Mouse (Mus musculus): ENCODE measurements at regions not wholly inside any gene's neighbourhood (a gene's known extent, or its start where the extent isn't known, plus 50 kb on each side); places are given as distances from the start of the nearest gene placed in this dataset.

GRCm38 (mm10) chr16:31580779-31581178 lies 82.5 kb upstream of the Dlg1 start:
- H3K4me1 ChIP-seq (ENCODE audit: control insufficient read depth, insufficient read depth, low read length) = no peaks in the 10 kb centered on the region; the same call in 1 of the 2 replicates
- TF ChIP-seq POLR2A (IDR thresholded peaks at IDR 0.05; ENCODE audit: insufficient read depth, low read depth, low read length) (no peak), CTCF (IDR thresholded peaks at IDR 0.05) (no peak), EP300 (IDR thresholded peaks at IDR 0.05; ENCODE audit: insufficient read depth, low read depth, low read length) (no peak)
- H3K27ac ChIP-seq = no peak overlapping the region
- H3K36me3 ChIP-seq (ENCODE audit: control insufficient read depth, insufficient read depth, low read length) = no peaks in the 10 kb centered on the region
- no peak overlapping the region for H3K4me3 ChIP-seq
- no peaks in the 10 kb centered on the region for H3K79me2 ChIP-seq (replicated peaks; ENCODE audit: control insufficient read depth, insufficient read depth, low read length)
- no peak overlapping the region for H3K9ac ChIP-seq (ENCODE audit: low read depth, low read length)
- H3K27me3 ChIP-seq (ENCODE audit: control insufficient read depth, insufficient read depth, low read length) = no peaks in the 10 kb centered on the region
- intact Hi-C loops (cut with DNase I) = no loop called here
- no peak for DNase-seq
- WGBS = 81% methylated on average over 6 of the region's 6 CpGs

GRCm38 (mm10) chr16:31582885-31583284 lies 80.4 kb upstream of the Dlg1 start:
- no peak for DNase-seq
- Histone ChIP-seq H3K4me1 (ENCODE audit: control insufficient read depth, insufficient read depth, low read length) (no peaks in the 10 kb centered on the region; the same call in 1 of the 2 replicates), H3K79me2 (replicated peaks; ENCODE audit: control insufficient read depth, insufficient read depth, low read length) (no peaks in the 10 kb centered on the region), H3K36me3 (ENCODE audit: control insufficient read depth, insufficient read depth, low read length) (no peaks in the 10 kb centered on the region), H3K9ac (ENCODE audit: low read depth, low read length) (no peak overlapping the region), H3K27ac (no peak overlapping the region), H3K4me3 (no peak overlapping the region), H3K27me3 (ENCODE audit: control insufficient read depth, insufficient read depth, low read length) (no peaks in the 10 kb centered on the region)
- TF ChIP-seq CTCF (IDR thresholded peaks at IDR 0.05) = no peak
- no peak for TF ChIP-seq POLR2A (IDR thresholded peaks at IDR 0.05; ENCODE audit: insufficient read depth, low read depth, low read length)
- no peak for TF ChIP-seq EP300 (IDR thresholded peaks at IDR 0.05; ENCODE audit: insufficient read depth, low read depth, low read length)
- intact Hi-C loops (cut with DNase I) = no loop called here
- 54% methylated on average over 4 of the region's 4 CpGs for WGBS

- Histone ChIP-seq H3K27ac (no peak overlapping the region), H3K79me2 (replicated peaks; ENCODE audit: control insufficient read depth, insufficient read depth, low read length) (no peaks in the 10 kb centered on the region), H3K36me3 (ENCODE audit: control insufficient read depth, insufficient read depth, low read length) (no peaks in the 10 kb centered on the region), H3K9ac (ENCODE audit: low read depth, low read length) (no peak overlapping the region), H3K27me3 (ENCODE audit: control insufficient read depth, insufficient read depth, low read length) (no peaks in the 10 kb centered on the region), H3K4me3 (no peak overlapping the region), H3K4me1 (ENCODE audit: control insufficient read depth, insufficient read depth, low read length) (no peaks in the 10 kb centered on the region; the same call in 1 of the 2 replicates)
- WGBS = 90% methylated on average over 2 of the region's 2 CpGs
- TF ChIP-seq EP300 (IDR thresholded peaks at IDR 0.05; ENCODE audit: insufficient read depth, low read depth, low read length) (no peak), CTCF (IDR thresholded peaks at IDR 0.05) (no peak), POLR2A (IDR thresholded peaks at IDR 0.05; ENCODE audit: insufficient read depth, low read depth, low read length) (no peak)
- no peak for DNase-seq
- intact Hi-C loops (cut with DNase I) = no loop called here
Observed at GRCm38 (mm10) chr16:31583627-31584026, 79.6 kb upstream of the Dlg1 start.

DNA sequence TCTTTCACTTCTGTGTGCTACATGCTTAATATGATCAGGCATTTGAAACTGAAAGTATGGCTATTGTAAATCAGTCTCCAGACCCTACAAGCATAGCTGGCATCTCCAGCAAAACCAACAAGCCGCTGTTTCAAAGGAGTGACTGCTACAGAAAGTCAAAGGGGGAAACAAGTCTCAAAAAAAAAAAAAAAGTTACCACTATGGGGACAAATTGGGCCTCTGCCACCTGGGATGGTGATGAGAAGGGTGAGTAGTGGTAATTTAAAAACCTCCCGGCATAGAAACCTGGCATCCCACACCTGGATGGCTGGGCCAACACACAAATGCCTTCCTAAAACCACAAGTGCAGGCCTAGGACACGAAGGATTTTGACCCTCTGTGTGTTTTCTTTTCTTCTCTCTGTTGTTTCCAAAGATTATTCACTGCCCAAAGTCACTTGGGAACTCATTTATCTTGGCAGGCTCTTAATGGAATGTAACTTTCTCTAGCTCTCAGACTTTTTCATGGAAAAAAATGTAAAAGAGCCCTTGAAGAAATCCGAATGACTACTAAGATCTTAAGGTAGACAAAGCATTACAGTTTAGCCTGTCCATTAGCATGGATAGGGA lies 78.9 kb upstream of the Dlg1 start:
- no peak overlapping the region for H3K4me3 ChIP-seq
- 45% methylated on average over 4 of the region's 4 CpGs for WGBS
- no peaks in the 10 kb centered on the region for H3K79me2 ChIP-seq (replicated peaks; ENCODE audit: control insufficient read depth, insufficient read depth, low read length)
- intact Hi-C loops (cut with DNase I) = no loop called here
- TF ChIP-seq CTCF (IDR thresholded peaks at IDR 0.05) (no peak), POLR2A (IDR thresholded peaks at IDR 0.05; ENCODE audit: insufficient read depth, low read depth, low read length) (no peak), EP300 (IDR thresholded peaks at IDR 0.05; ENCODE audit: insufficient read depth, low read depth, low read length) (no peak)
- no peak overlapping the region; the same call in 1 of the 2 replicates for H3K27ac ChIP-seq
- no peaks in the 10 kb centered on the region for H3K36me3 ChIP-seq (ENCODE audit: control insufficient read depth, insufficient read depth, low read length)
- no peak overlapping the region for H3K9ac ChIP-seq (ENCODE audit: low read depth, low read length)
- no peaks in the 10 kb centered on the region; the same call in 1 of the 2 replicates for H3K4me1 ChIP-seq (ENCODE audit: control insufficient read depth, insufficient read depth, low read length)
- DNase-seq = no peak
- H3K27me3 ChIP-seq (ENCODE audit: control insufficient read depth, insufficient read depth, low read length) = no peaks in the 10 kb centered on the region

DNA sequence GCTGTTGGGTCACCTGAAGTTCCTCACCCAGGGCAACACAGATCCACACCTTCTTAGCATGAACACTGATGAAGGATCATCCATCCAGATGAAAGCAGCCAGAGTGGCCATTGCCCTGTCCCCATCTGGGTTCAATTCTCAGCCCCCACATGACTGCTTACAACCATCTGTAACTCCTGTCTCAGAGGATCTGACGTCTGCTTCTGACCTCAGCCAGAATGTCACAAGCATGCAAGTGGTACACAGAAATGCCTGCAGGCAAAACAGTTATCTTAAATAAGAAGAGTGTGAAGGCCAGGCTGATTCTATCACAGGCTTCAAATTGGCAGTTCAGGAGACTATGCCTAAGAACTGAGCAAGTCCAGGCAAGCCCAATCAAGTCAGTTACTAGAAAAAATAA lies 76.2 kb upstream of the Dlg1 start:
- TF ChIP-seq EP300 (IDR thresholded peaks at IDR 0.05; ENCODE audit: insufficient read depth, low read depth, low read length) (no peak), POLR2A (IDR thresholded peaks at IDR 0.05; ENCODE audit: insufficient read depth, low read depth, low read length) (no peak), CTCF (IDR thresholded peaks at IDR 0.05) (no peak)
- H3K27ac ChIP-seq = no peak overlapping the region
- 53% methylated on average over 1 of the region's 1 CpGs for WGBS
- H3K4me1 ChIP-seq (ENCODE audit: control insufficient read depth, insufficient read depth, low read length) = peaks cover under 1% of the 10 kb centered on the region; the same call in 1 of the 2 replicates
- no peak overlapping the region for H3K9ac ChIP-seq (ENCODE audit: low read depth, low read length)
- intact Hi-C loops (cut with DNase I) = no loop called here
- no peak overlapping the region for H3K4me3 ChIP-seq
- H3K27me3 ChIP-seq (ENCODE audit: control insufficient read depth, insufficient read depth, low read length) = no peaks in the 10 kb centered on the region
- no peaks in the 10 kb centered on the region for H3K79me2 ChIP-seq (replicated peaks; ENCODE audit: control insufficient read depth, insufficient read depth, low read length)
- no peaks in the 10 kb centered on the region for H3K36me3 ChIP-seq (ENCODE audit: control insufficient read depth, insufficient read depth, low read length)
- DNase-seq = no peak

DNA sequence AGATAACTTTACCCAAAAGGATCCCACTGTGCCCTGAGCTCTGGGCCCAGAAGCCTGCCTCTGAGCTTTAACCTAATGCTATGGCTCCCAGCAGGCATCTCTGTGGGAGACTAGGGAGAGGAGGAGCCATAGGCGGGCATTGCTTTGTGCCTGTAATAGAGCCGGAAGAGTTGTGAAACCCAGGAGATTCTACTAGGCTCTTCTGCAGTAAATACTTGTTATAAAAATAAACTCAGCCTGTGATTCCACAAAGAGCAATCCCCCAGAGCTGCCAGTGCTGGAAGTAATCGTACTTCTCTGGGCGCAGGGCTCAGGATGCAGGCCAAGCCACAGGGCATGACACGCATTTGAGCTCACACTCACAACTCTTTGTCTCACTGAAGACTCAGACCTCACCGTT lies 73.7 kb upstream of the Dlg1 start:
- H3K9ac ChIP-seq (ENCODE audit: low read depth, low read length) = no peak overlapping the region
- intact Hi-C loops (cut with DNase I) = no loop called here

More for the DNA sequence above, 73.7 kb upstream of the Dlg1 start:
- Histone ChIP-seq H3K36me3 (ENCODE audit: control insufficient read depth, insufficient read depth, low read length) (no peaks in the 10 kb centered on the region), H3K4me1 (ENCODE audit: control insufficient read depth, insufficient read depth, low read length) (peaks cover 2% of the 10 kb centered on the region), H3K27ac (peak overlapping the region; percentile 23), H3K27me3 (ENCODE audit: control insufficient read depth, insufficient read depth, low read length) (no peaks in the 10 kb centered on the region), H3K79me2 (replicated peaks; ENCODE audit: control insufficient read depth, insufficient read depth, low read length) (no peaks in the 10 kb centered on the region), H3K4me3 (no peak overlapping the region)
- 37% methylated on average over 6 of the region's 6 CpGs for WGBS
- TF ChIP-seq POLR2A (IDR thresholded peaks at IDR 0.05; ENCODE audit: insufficient read depth, low read depth, low read length) = no peak
- no peak for TF ChIP-seq EP300 (IDR thresholded peaks at IDR 0.05; ENCODE audit: insufficient read depth, low read depth, low read length)
- no peak for TF ChIP-seq CTCF (IDR thresholded peaks at IDR 0.05)
- peak in 1 of 2 experiments; percentile 51 for DNase-seq

Data from heart, adult 2 months (tissue).